Mouse (Mus musculus) stomach, postnatal 0 days (tissue): Measurements from ENCODE around the gene Homer2. TPM values are rescaled to one million over a fixed set of nuclear protein-coding genes. Genes with fewer than 3 reads are reported as not detected.

Experiments
- ATAC-seq: fragments of 200-750 bp; cut with Nextera tagmentation; 2 replicates; pipeline ENCODE4 v1.8.0; 2017; ENCODE audit not compliant: low FRiP score, low TSS enrichment
- DNase-seq: peaks from one replicate; pipeline ENCODE4 v3.0.0-alpha.2; 2016; ENCODE audit warnings: low spot score
- H3K27ac ChIP-seq: fragments of 300-500 bp; sonication (generic); replicated peaks from 2 replicates; pipeline ENCODE4 v1.5.1; 2014; ENCODE audit warnings: mild to moderate bottlenecking, control low read depth
- H3K27me3 ChIP-seq: fragments of 300-500 bp; sonication (generic); 2 replicates; pipeline ENCODE4 v1.6.1; 2014; ENCODE audit warnings: low read length; ENCODE audit not compliant: control insufficient read depth, insufficient read depth
- H3K36me3 ChIP-seq: fragments of 300-500 bp; sonication (generic); 2 replicates; pipeline ENCODE4 v1.6.1; 2014; ENCODE audit warnings: low read length, mixed read lengths; ENCODE audit not compliant: control insufficient read depth, insufficient read depth
- H3K4me1 ChIP-seq: fragments of 300-500 bp; sonication (generic); replicated peaks from 2 replicates; pipeline ENCODE4 v1.6.1; 2014; ENCODE audit warnings: antibody characterized with exemption; ENCODE audit not compliant: control insufficient read depth, insufficient read depth
- H3K4me2 ChIP-seq: fragments of 300-500 bp; sonication (generic); replicated peaks from 2 replicates; pipeline ENCODE4 v1.6.1; 2014; ENCODE audit warnings: low read depth, mild to moderate bottlenecking, control low read depth, moderate library complexity
- H3K4me3 ChIP-seq: fragments of 300-500 bp; sonication (generic); 2 replicates; pipeline ENCODE4 v1.5.1; 2014; ENCODE audit warnings: low read depth, low read length, control low read depth
- H3K9ac ChIP-seq: fragments of 300-500 bp; sonication (generic); 2 replicates; pipeline ENCODE4 v1.6.1; 2014; ENCODE audit warnings: mild to moderate bottlenecking, low read length, control low read depth, mixed read lengths
- H3K9me3 ChIP-seq: fragments of 300-500 bp; sonication (generic); 2 replicates; pipeline ENCODE4 v1.6.1; 2016; ENCODE audit warnings: low read length; ENCODE audit not compliant: control insufficient read depth
- CTCF ChIP-seq: IDR thresholded peaks from 2 replicates; pipeline ENCODE4 v1.5.1; 2016; ENCODE audit warnings: antibody characterized with exemption, low read depth, mild to moderate bottlenecking, moderate library complexity
- EP300 ChIP-seq: optimal IDR thresholded peaks from 2 replicates; pipeline ENCODE3; 2016; ENCODE audit warnings: antibody characterized with exemption
- WGBS: fragments of 180-500 bp; shearing (Covaris S2); extraction: QIAGEN DNeasy Blood & Tissue Kit; methylation state at CpG from one replicate; pipeline ENCODE4 v1.1.7; 2014; 5-methylcytosine and 5-hydroxymethylcytosine counted together
- polyA plus RNA-seq: library from polyadenylated mRNA; unstranded; fragments of >200 nt; fragmentation: Nextera tagmentation; extraction: Ambion mirVana; gene quantifications from 2 replicates; pipeline ENCODE4 v1.2.1, GENCODE M21; 2015

Gene Homer2
- polyA plus RNA-seq, 1 experiment from 2014 or later: 47.4 TPM

GRCm38 (mm10) chr7:81615031-81615430, 92.3 kb downstream of the Homer2 start:
- 74% methylated on average over 9 of the region's 9 CpGs for WGBS

GRCm38 (mm10) chr7:81612856-81613635, 94.3 kb downstream of the Homer2 start:
- no peak overlapping the region for H3K9ac ChIP-seq
- no peaks in the 10 kb centered on the region for H3K27me3 ChIP-seq
- TF ChIP-seq CTCF: no peak
- no peak for TF ChIP-seq EP300
- no peak overlapping the region for H3K27ac ChIP-seq
- H3K9me3 ChIP-seq: no peaks in the 10 kb centered on the region
- DNase-seq (no peak), ATAC-seq (no peak)
- WGBS: 83% methylated on average over 13 of the region's 13 CpGs
- no peak overlapping the region for H3K4me2 ChIP-seq
- H3K4me1 ChIP-seq: no peaks in the 10 kb centered on the region
- H3K36me3 ChIP-seq: no peaks in the 10 kb centered on the region
- no peak overlapping the region for H3K4me3 ChIP-seq

More at GRCm38 (mm10) chr7:81615031-81615430, 92.3 kb downstream of the Homer2 start:
- DNase-seq (no peak), ATAC-seq (no peak)
- H3K27ac ChIP-seq: no peak overlapping the region
- H3K9me3 ChIP-seq: no peaks in the 10 kb centered on the region
- no peaks in the 10 kb centered on the region for H3K27me3 ChIP-seq
- H3K4me3 ChIP-seq: no peak overlapping the region
- H3K4me2 ChIP-seq: no peak overlapping the region
- no peak for TF ChIP-seq CTCF
- TF ChIP-seq EP300: no peak
- H3K36me3 ChIP-seq: no peaks in the 10 kb centered on the region
- no peak overlapping the region for H3K9ac ChIP-seq
- H3K4me1 ChIP-seq: no peaks in the 10 kb centered on the region

- Histone ChIP-seq H3K4me1 (no peaks in the 10 kb centered on the region), H3K36me3 (no peaks in the 10 kb centered on the region), H3K4me3 (no peak overlapping the region), H3K9ac (no peak overlapping the region), H3K27ac (no peak overlapping the region), H3K4me2 (no peak overlapping the region), H3K9me3 (no peaks in the 10 kb centered on the region), H3K27me3 (no peaks in the 10 kb centered on the region)
- ATAC-seq (no peak), DNase-seq (peak; percentile 47)
- TF ChIP-seq CTCF (peak; percentile 59), EP300 (no peak)
- 63% methylated on average over 18 of the region's 18 CpGs for WGBS
Observed at GRCm38 (mm10) chr7:81610125-81610524, 97.2 kb downstream of the Homer2 start.

GRCm38 (mm10) chr7:81606452-81606851, 100.9 kb downstream of the Homer2 start:
- no peak overlapping the region for H3K4me3 ChIP-seq
- no peaks in the 10 kb centered on the region for H3K9me3 ChIP-seq
- no peaks in the 10 kb centered on the region for H3K27me3 ChIP-seq
- no peak overlapping the region for H3K27ac ChIP-seq
- no peak overlapping the region for H3K4me2 ChIP-seq
- no peaks in the 10 kb centered on the region for H3K4me1 ChIP-seq
- WGBS: 57% methylated on average over 5 of the region's 5 CpGs
- ATAC-seq (no peak), DNase-seq (no peak)
- TF ChIP-seq EP300 (no peak), CTCF (no peak)
- H3K36me3 ChIP-seq: no peaks in the 10 kb centered on the region
- H3K9ac ChIP-seq: no peak overlapping the region

GRCm38 (mm10) chr7:81605489-81605888, 101.8 kb downstream of the Homer2 start:
- no peaks in the 10 kb centered on the region for H3K36me3 ChIP-seq
- no peak for TF ChIP-seq CTCF
- H3K4me3 ChIP-seq: no peak overlapping the region
- no peaks in the 10 kb centered on the region for H3K9me3 ChIP-seq
- no peaks in the 10 kb centered on the region for H3K27me3 ChIP-seq
- H3K4me2 ChIP-seq: no peak overlapping the region
- no peaks in the 10 kb centered on the region for H3K4me1 ChIP-seq
- DNase-seq (no peak), ATAC-seq (no peak)
- 81% methylated on average over 4 of the region's 4 CpGs for WGBS
- no peak overlapping the region for H3K9ac ChIP-seq
- no peak overlapping the region for H3K27ac ChIP-seq

GRCm38 (mm10) chr7:81604991-81605390, 102.3 kb downstream of the Homer2 start:
- ATAC-seq (no peak), DNase-seq (no peak)
- 70% methylated on average over 5 of the region's 5 CpGs for WGBS
- Histone ChIP-seq H3K4me2 (no peak overlapping the region), H3K9me3 (no peaks in the 10 kb centered on the region), H3K4me3 (no peak overlapping the region), H3K9ac (no peak overlapping the region), H3K27me3 (no peaks in the 10 kb centered on the region), H3K4me1 (no peaks in the 10 kb centered on the region), H3K27ac (no peak overlapping the region), H3K36me3 (no peaks in the 10 kb centered on the region)
- TF ChIP-seq CTCF (no peak), EP300 (no peak)
